ENCODE assay signal across 13 mouse cellular contexts in genomic region chr6:31324717-31325116, GRCm38 (mm10).
A peak's percentile ranks its signal among the peaks of the same experiment; 100 is the strongest.
DNase-seq lines count a peak whose midpoint lies in the region; ATAC-seq and TF ChIP-seq lines count a peak whose summit lies in the region.
"Had no signal": no experiment of that assay in that cellular context is flagged by ENCODE, and none has a peak within 500 bp of the region (broad histone marks: within the 10 kb centered on the region; RNA-seq: fewer than 3 reads in every experiment).

No protein-coding gene starts in this region.

- peak overlapping the region; percentile 25; the same call in 1 of the 2 replicates for H3K27ac ChIP-seq in forebrain, embryonic 13.5 days
- H3K27ac ChIP-seq in forebrain, embryonic 12.5 days: no peak overlapping the region
- peak overlapping the region; percentile 82 for H3K27ac ChIP-seq in left cerebral cortex, adult 2 months
- H3K27ac ChIP-seq: embryonic facial prominence, embryonic 13.5 days; neural tube, embryonic 13.5 days; stomach, embryonic 15.5 days had no signal

- peak; percentile 26 for DNase-seq in retina, postnatal 1 day
- no peak for DNase-seq in retina, embryonic 14.5 days (ENCODE audit: low spot score)
- DNase-seq in left cerebral cortex, adult 2 months (ENCODE audit: extremely low spot score in 1 of 2, low spot score in 2 of 2): peak; percentile 55 to 62
- DNase-seq in splenic B cell, adult 2 months (ENCODE audit: low read depth, low spot score): peak; percentile 6
- DNase-seq in ovary, postnatal 10 days (ENCODE audit: low spot score): no peak
- DNase-seq: lung, postnatal 36 days had no signal

- no peak overlapping the region for H3K4me2 ChIP-seq in forebrain, embryonic 13.5 days
- H3K4me2 ChIP-seq in forebrain, embryonic 12.5 days: no peak overlapping the region
- H3K4me2 ChIP-seq: embryonic facial prominence, embryonic 13.5 days; neural tube, embryonic 13.5 days; stomach, embryonic 15.5 days had no signal

- H3K9me3 ChIP-seq in forebrain, embryonic 13.5 days (replicated peaks): no peaks in the 10 kb centered on the region
- H3K9me3 ChIP-seq in forebrain, embryonic 12.5 days: no peaks in the 10 kb centered on the region
- H3K9me3 ChIP-seq: embryonic facial prominence, embryonic 13.5 days; neural tube, embryonic 13.5 days; stomach, embryonic 15.5 days had no signal

- no peak overlapping the region for H3K4me3 ChIP-seq in forebrain, embryonic 13.5 days
- H3K4me3 ChIP-seq in forebrain, embryonic 12.5 days (replicated peaks): no peak overlapping the region
- H3K4me3 ChIP-seq in left cerebral cortex, adult 2 months: no peak overlapping the region
- H3K4me3 ChIP-seq: embryonic facial prominence, embryonic 13.5 days; neural tube, embryonic 13.5 days; stomach, embryonic 15.5 days had no signal

- TF ChIP-seq CTCF in left cerebral cortex, adult 2 months (IDR thresholded peaks at IDR 0.05): no peak; the same call in none of the 2 replicates

- H3K36me3 ChIP-seq in forebrain, embryonic 13.5 days (ENCODE audit: poor library complexity, severe bottlenecking): no peaks in the 10 kb centered on the region
- H3K36me3 ChIP-seq in forebrain, embryonic 12.5 days (replicated peaks): no peaks in the 10 kb centered on the region
- H3K36me3 ChIP-seq in splenic B cell, adult 2 months (ENCODE audit: control insufficient read depth, insufficient read depth, low read length, poor library complexity, severe bottlenecking): no peaks in the 10 kb centered on the region
- H3K36me3 ChIP-seq: embryonic facial prominence, embryonic 13.5 days; neural tube, embryonic 13.5 days; stomach, embryonic 15.5 days had no signal

- intact Hi-C loops in left cerebral cortex, adult 2 months (cut with DNase I): no loop called here

- no peak overlapping the region for H3K9ac ChIP-seq in forebrain, embryonic 13.5 days
- H3K9ac ChIP-seq in forebrain, embryonic 12.5 days: no peak overlapping the region
- H3K9ac ChIP-seq: embryonic facial prominence, embryonic 13.5 days; neural tube, embryonic 13.5 days; stomach, embryonic 15.5 days had no signal

- H3K27me3 ChIP-seq in forebrain, embryonic 13.5 days: no peaks in the 10 kb centered on the region
- no peaks in the 10 kb centered on the region; the same call in 1 of the 2 replicates for H3K27me3 ChIP-seq in forebrain, embryonic 12.5 days
- no peaks in the 10 kb centered on the region for H3K27me3 ChIP-seq in splenic B cell, adult 2 months (ENCODE audit: control insufficient read depth, insufficient read depth, low read length, poor library complexity, severe bottlenecking)
- H3K27me3 ChIP-seq: embryonic facial prominence, embryonic 13.5 days; neural tube, embryonic 13.5 days; stomach, embryonic 15.5 days had no signal

- peaks cover 14% of the 10 kb centered on the region; the same call in 1 of the 2 replicates for H3K4me1 ChIP-seq in forebrain, embryonic 13.5 days
- peaks cover 17% of the 10 kb centered on the region for H3K4me1 ChIP-seq in forebrain, embryonic 12.5 days
- H3K4me1 ChIP-seq: stomach, embryonic 15.5 days had no signal

- no peak for ATAC-seq in forebrain, embryonic 13.5 days
- no peak for ATAC-seq in forebrain, embryonic 12.5 days (ENCODE audit: low FRiP score)
- ATAC-seq in cerebellum, adult (ENCODE audit: insufficient number of reproducible peaks, low FRiP score, low TSS enrichment): no peak
- ATAC-seq: intestine, postnatal 0 days had no signal

- WGBS in forebrain, embryonic 13.5 days: 28% methylated on average over 6 of the region's 6 CpGs
- 36% methylated on average over 6 of the region's 6 CpGs for WGBS in forebrain, embryonic 12.5 days

Comparison
In these comparisons a context has a peak if more than half of its experiments do, and no peak if none do; other contexts are left out.
1. DNase-seq: peak in retina, postnatal 1 day (single experiment), left cerebral cortex, adult 2 months (2 of 2) and splenic B cell, adult 2 months (single experiment); none in retina, embryonic 14.5 days (single experiment) and ovary, postnatal 10 days (single experiment).